Mouse (Mus musculus) hindbrain, embryonic 12.5 days (tissue): Measurements from ENCODE around the gene OR5BS1P. TPM values are rescaled to one million over a fixed set of nuclear protein-coding genes. Genes with fewer than 3 reads are reported as not detected.
"Not testable (repeated sequence)": the region's sequence is repeated elsewhere in the genome, so short reads cannot be mapped to it uniquely, and the experiment has no call there.

Experiments
- ATAC-seq: fragments of 200-750 bp; cut with Nextera tagmentation; 2 replicates; pipeline ENCODE4 v1.8.0; 2017; ENCODE audit warnings: moderate TSS enrichment; ENCODE audit not compliant: low FRiP score
- H3K27ac ChIP-seq: fragments of 300-500 bp; sonication (generic); 2 replicates; pipeline ENCODE4 v1.5.1; 2016; ENCODE audit warnings: mild to moderate bottlenecking
- H3K27me3 ChIP-seq: fragments of 300-500 bp; sonication (generic); 2 replicates; pipeline ENCODE4 v1.6.1; 2016; ENCODE audit warnings: mild to moderate bottlenecking
- H3K36me3 ChIP-seq: fragments of 300-500 bp; sonication (generic); 2 replicates; pipeline ENCODE4 v1.6.1; 2016; ENCODE audit warnings: mild to moderate bottlenecking
- H3K4me1 ChIP-seq: fragments of 300-500 bp; sonication (generic); 2 replicates; pipeline ENCODE4 v1.6.1; 2016
- H3K4me2 ChIP-seq: fragments of 300-500 bp; sonication (generic); replicated peaks from 2 replicates; pipeline ENCODE4 v1.6.1; 2016; ENCODE audit warnings: mild to moderate bottlenecking
- H3K4me3 ChIP-seq: fragments of 300-500 bp; sonication (generic); 2 replicates; pipeline ENCODE4 v1.5.1; 2016; ENCODE audit warnings: mild to moderate bottlenecking
- H3K9ac ChIP-seq: fragments of 300-500 bp; sonication (generic); 2 replicates; pipeline ENCODE4 v1.6.1; 2016; ENCODE audit warnings: mild to moderate bottlenecking, moderate library complexity
- H3K9me3 ChIP-seq: fragments of 300-500 bp; sonication (generic); replicated peaks from 2 replicates; pipeline ENCODE4 v1.6.1; 2016; ENCODE audit warnings: mild to moderate bottlenecking
- WGBS: fragments of 180-500 bp; shearing (Covaris S2); methylation state at CpG from one replicate; pipeline ENCODE4 v1.1.7; 2016; 5-methylcytosine and 5-hydroxymethylcytosine counted together
- polyA plus RNA-seq: library from polyadenylated mRNA; unstranded; fragments of >200 nt; fragmentation: Nextera tagmentation; extraction: Ambion mirVana; gene quantifications from 2 replicates; pipeline ENCODE4 v1.2.1, GENCODE M21; 2016

OR5BS1P gene
- polyA plus RNA-seq, 1 experiment from 2014 or later, result not detected

GRCm38 (mm10) chr15:98510438-98511385 is 41.0 kb downstream of the OR5BS1P start:
- Histone ChIP-seq H3K36me3 (no peaks in the 10 kb centered on the region), H3K27me3 (no peaks in the 10 kb centered on the region), H3K9ac (no peak overlapping the region), H3K4me2 (peak overlapping the region; percentile 51), H3K27ac (no peak overlapping the region), H3K9me3 (no peaks in the 10 kb centered on the region), H3K4me3 (peak overlapping the region; percentile 10; the same call in 1 of the 2 replicates), H3K4me1 (peaks cover 9% of the 10 kb centered on the region; the same call in 1 of the 2 replicates)
- no peak for ATAC-seq
- 27% methylated on average over 25 of the region's 25 CpGs for WGBS

- Histone ChIP-seq H3K9me3 (no peaks in the 10 kb centered on the region), H3K9ac (no peak overlapping the region), H3K36me3 (no peaks in the 10 kb centered on the region), H3K4me1 (peaks cover 9% of the 10 kb centered on the region; the same call in 1 of the 2 replicates), H3K27me3 (no peaks in the 10 kb centered on the region), H3K4me3 (no peak overlapping the region), H3K27ac (no peak overlapping the region), H3K4me2 (0 out of 2 replicates have a peak overlapping the region, but pooled peaks have one; percentile 51)
- 52% methylated on average over 13 of the region's 13 CpGs for WGBS
- ATAC-seq, result no peak
Measured at GRCm38 (mm10) chr15:98511386-98511928, 41.8 kb downstream of the OR5BS1P start.

GRCm38 (mm10) chr15:98512232-98512631 is 42.5 kb downstream of the OR5BS1P start:
- Histone ChIP-seq H3K4me2 (no peak overlapping the region), H3K4me3 (no peak overlapping the region), H3K27me3 (no peaks in the 10 kb centered on the region), H3K9ac (no peak overlapping the region), H3K27ac (no peak overlapping the region), H3K36me3 (no peaks in the 10 kb centered on the region), H3K9me3 (no peaks in the 10 kb centered on the region), H3K4me1 (peaks cover 9% of the 10 kb centered on the region; the same call in 1 of the 2 replicates)
- 61% methylated on average over 8 of the region's 8 CpGs for WGBS
- ATAC-seq, result no peak

DNA sequence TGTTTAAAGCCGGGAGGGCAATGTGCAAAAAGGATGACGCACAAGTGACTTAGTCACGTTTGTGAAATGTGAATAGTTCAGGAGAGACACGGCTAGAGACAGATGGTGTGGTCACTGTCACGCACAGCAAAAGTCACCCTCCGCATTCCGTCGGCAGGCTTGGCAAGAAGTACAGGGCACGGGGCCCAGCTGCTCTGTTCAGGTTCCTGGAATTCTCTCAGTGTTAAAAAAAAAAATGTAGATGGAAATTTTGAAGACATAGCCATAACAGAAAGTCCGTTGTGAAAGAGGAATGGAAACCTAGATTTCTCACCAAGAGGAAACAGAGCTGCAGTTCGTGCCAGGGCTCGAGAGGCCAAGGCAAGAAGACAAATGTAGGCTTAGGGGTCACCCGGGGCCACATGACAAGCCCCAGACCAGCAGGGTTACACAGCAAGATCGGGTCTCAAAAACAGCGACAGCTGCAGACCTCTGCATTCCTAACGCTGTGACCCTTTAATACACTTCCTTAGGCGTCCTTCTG is 43.2 kb downstream of the OR5BS1P start:
- H3K27me3 ChIP-seq, result no peaks in the 10 kb centered on the region
- no peak overlapping the region for H3K9ac ChIP-seq
- H3K4me3 ChIP-seq, result no peak overlapping the region
- H3K4me1 ChIP-seq, result peaks cover 9% of the 10 kb centered on the region; the same call in 1 of the 2 replicates
- WGBS, result 46% methylated on average over 17 of the region's 17 CpGs
- H3K4me2 ChIP-seq, result no peak overlapping the region
- H3K36me3 ChIP-seq, result peaks cover 4% of the 10 kb centered on the region
- H3K27ac ChIP-seq, result no peak overlapping the region
- no peaks in the 10 kb centered on the region for H3K9me3 ChIP-seq
- ATAC-seq, result no peak

GRCm38 (mm10) chr15:98513676-98514075 is 44.0 kb downstream of the OR5BS1P start:
- H3K4me2 ChIP-seq, H3K9me3 ChIP-seq, H3K27ac ChIP-seq, H3K4me1 ChIP-seq, H3K9ac ChIP-seq, H3K27me3 ChIP-seq, H3K4me3 ChIP-seq, ATAC-seq: not testable (repeated sequence)
- peaks cover 11% of the 10 kb centered on the region for H3K36me3 ChIP-seq
- 75% methylated on average over 3 of the region's 3 CpGs for whole genome bisulfite sequencing

DNA sequence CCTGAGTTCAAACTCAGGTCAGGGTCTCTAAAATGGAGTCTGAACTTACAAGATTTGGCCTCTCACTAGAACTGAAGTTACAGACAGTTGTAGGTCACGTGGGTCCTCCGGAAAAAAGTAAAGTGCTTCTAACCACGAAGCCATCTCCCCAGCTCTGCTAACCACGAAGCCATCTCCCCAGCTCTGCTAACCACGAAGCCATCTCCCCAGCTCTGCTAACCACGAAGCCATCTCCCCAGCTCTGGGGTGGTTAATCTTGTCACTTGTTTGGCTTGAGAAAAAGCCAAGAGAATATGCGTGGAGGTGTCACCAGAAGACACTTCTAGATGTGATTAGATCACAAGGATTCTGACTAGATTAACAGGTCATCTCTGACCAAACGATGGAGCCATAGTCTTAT is 44.5 kb downstream of the OR5BS1P start:
- Histone ChIP-seq H3K27ac (no peak overlapping the region), H3K4me1 (peaks cover 9% of the 10 kb centered on the region; the same call in 1 of the 2 replicates), H3K9me3 (no peaks in the 10 kb centered on the region), H3K4me3 (no peak overlapping the region), H3K4me2 (no peak overlapping the region), H3K9ac (no peak overlapping the region), H3K36me3 (peaks cover 11% of the 10 kb centered on the region), H3K27me3 (no peaks in the 10 kb centered on the region)
- WGBS, result 85% methylated on average over 8 of the region's 8 CpGs
- no peak for ATAC-seq

GRCm38 (mm10) chr15:98514845-98515244 is 45.1 kb downstream of the OR5BS1P start:
- H3K4me1 ChIP-seq, result not testable (repeated sequence)

DNA sequence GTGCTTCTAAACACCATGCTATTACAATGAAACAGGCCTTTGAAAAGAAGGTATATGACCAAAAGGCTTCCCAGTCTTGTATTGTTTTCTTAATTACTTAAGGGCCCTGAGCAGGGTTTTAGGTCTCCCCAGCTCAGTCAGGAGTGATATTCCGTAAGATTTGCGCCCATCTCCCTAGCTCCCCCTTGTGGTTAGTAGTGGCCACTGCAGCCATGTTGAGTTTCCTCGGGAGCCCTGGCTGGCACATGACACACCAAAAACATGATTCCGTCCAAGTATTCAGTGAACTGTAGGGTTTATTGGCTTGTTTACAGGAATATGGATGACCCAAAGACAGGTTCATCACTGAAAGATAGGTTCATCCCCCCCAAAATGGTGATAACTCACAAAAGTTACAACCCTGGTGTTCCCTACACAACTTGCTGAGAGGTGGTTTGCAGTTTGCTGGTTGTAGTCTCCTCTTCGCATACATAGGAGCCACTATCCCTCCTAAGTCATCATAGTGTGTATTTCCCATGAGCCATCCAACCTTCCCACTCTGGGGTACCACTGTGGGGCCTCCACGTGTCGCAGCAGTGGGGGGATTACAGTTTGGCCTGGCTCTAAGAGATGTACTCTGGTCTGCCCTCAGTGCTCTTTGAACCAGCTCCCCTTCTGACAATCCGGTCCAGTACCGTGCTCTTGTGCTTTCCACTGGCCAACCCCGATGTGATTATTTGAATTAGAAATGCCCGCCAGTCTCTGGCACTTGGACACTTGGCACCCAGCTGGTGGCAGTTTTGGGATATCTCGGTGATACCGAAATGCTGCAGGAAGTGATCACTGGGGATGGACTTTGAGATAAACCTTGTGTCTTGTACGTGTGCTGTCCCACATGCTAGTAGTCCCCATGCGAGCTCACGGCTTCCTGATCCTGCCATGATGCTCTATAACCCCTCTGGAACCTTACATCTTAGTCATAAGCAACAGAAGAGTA is 48.0 kb downstream of the OR5BS1P start:
- ATAC-seq, result no peak
- 72% methylated on average over 16 of the region's 16 CpGs for WGBS
- 0 out of 2 replicates have a peak, but pooled peaks cover 2% of the 10 kb centered on the region for H3K4me1 ChIP-seq
- no peaks in the 10 kb centered on the region for H3K9me3 ChIP-seq
- no peak overlapping the region for H3K4me2 ChIP-seq
- no peak overlapping the region for H3K9ac ChIP-seq
- H3K36me3 ChIP-seq, result peaks cover 44% of the 10 kb centered on the region
- H3K27ac ChIP-seq, result no peak overlapping the region
- H3K27me3 ChIP-seq, result no peaks in the 10 kb centered on the region
- H3K4me3 ChIP-seq, result no peak overlapping the region

More at GRCm38 (mm10) chr15:98514845-98515244, 45.1 kb downstream of the OR5BS1P start:
- 88% methylated on average over 2 of the region's 2 CpGs for WGBS
- not testable (repeated sequence) for H3K27me3 ChIP-seq, H3K27ac ChIP-seq, ATAC-seq, H3K9me3 ChIP-seq, H3K4me3 ChIP-seq, H3K4me2 ChIP-seq, H3K9ac ChIP-seq
- H3K36me3 ChIP-seq, result peaks cover 17% of the 10 kb centered on the region

GRCm38 (mm10) chr15:98521245-98521644 is 51.5 kb downstream of the OR5BS1P start:
- no peaks in the 10 kb centered on the region for H3K27me3 ChIP-seq
- ATAC-seq, result no peak
- no peaks in the 10 kb centered on the region for H3K4me1 ChIP-seq
- H3K27ac ChIP-seq, result no peak overlapping the region
- no peaks in the 10 kb centered on the region for H3K9me3 ChIP-seq
- no peak overlapping the region for H3K4me3 ChIP-seq
- 91% methylated on average over 3 of the region's 3 CpGs for WGBS
- H3K4me2 ChIP-seq, result no peak overlapping the region
- peaks cover 75% of the 10 kb centered on the region for H3K36me3 ChIP-seq
- H3K9ac ChIP-seq, result no peak overlapping the region

GRCm38 (mm10) chr15:98526057-98526456 is 56.4 kb downstream of the OR5BS1P start:
- Histone ChIP-seq H3K27me3 (no peaks in the 10 kb centered on the region), H3K4me2 (no peak overlapping the region), H3K36me3 (peaks cover 90% of the 10 kb centered on the region), H3K4me3 (no peak overlapping the region), H3K4me1 (peaks cover 5% of the 10 kb centered on the region; the same call in 1 of the 2 replicates), H3K9ac (no peak overlapping the region), H3K27ac (no peak overlapping the region), H3K9me3 (no peaks in the 10 kb centered on the region)
- WGBS, result 59% methylated on average over 5 of the region's 5 CpGs
- ATAC-seq, result no peak

DNA sequence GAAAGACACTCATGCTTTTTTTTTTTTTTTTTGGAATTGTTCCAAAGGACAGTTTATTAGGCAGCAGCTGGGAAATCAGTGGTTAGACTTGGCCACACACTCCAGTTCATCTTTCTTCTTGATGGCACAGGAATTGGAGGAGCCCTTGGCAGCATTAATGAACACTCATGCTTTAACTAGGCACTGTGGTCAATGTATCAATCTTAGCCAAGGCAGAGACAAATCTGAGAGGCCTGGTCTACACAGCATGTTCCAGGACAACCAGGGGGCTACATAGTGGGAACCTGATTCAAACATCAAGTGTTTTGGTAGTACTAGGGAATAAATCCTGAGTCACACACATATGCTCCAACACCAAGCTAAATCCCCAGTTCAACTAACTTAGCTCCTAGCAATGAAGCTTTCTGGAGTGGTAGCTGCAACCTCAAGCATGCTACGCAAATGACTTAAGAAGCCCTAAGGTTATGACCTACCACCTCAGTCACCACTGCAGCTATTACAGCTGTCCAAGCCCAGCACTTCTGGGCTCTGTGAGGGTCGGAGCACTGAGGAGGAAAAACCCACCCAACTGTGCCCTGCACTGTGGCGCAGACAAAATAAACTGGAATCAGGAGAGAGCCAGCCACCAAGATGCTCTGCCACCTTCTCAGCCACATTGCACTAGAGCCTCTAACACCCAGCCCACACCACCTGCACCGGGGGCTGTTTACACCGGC is 57.5 kb downstream of the OR5BS1P start:
- peaks cover 88% of the 10 kb centered on the region for H3K36me3 ChIP-seq
- 96% methylated on average over 5 of the region's 5 CpGs for WGBS
- H3K9me3 ChIP-seq, result no peaks in the 10 kb centered on the region

More for the DNA sequence above, 57.5 kb downstream of the OR5BS1P start:
- no peak overlapping the region for H3K4me3 ChIP-seq
- no peaks in the 10 kb centered on the region for H3K27me3 ChIP-seq
- no peak overlapping the region for H3K4me2 ChIP-seq
- no peak for ATAC-seq
- no peak overlapping the region for H3K27ac ChIP-seq
- H3K9ac ChIP-seq, result no peak overlapping the region
- H3K4me1 ChIP-seq, result peaks cover 10% of the 10 kb centered on the region
